Mouse (Mus musculus) thymus, adult 18-20 months (tissue): ENCODE data around the gene Sh2b3.

Source experiments
- DNase-seq, 2 experiments: peaks; one replicate each; pipeline ENCODE4 v3.0.0; 2022; ENCODE audit warnings: mixed read lengths in 2 of 2

The Sh2b3 gene

DNA sequence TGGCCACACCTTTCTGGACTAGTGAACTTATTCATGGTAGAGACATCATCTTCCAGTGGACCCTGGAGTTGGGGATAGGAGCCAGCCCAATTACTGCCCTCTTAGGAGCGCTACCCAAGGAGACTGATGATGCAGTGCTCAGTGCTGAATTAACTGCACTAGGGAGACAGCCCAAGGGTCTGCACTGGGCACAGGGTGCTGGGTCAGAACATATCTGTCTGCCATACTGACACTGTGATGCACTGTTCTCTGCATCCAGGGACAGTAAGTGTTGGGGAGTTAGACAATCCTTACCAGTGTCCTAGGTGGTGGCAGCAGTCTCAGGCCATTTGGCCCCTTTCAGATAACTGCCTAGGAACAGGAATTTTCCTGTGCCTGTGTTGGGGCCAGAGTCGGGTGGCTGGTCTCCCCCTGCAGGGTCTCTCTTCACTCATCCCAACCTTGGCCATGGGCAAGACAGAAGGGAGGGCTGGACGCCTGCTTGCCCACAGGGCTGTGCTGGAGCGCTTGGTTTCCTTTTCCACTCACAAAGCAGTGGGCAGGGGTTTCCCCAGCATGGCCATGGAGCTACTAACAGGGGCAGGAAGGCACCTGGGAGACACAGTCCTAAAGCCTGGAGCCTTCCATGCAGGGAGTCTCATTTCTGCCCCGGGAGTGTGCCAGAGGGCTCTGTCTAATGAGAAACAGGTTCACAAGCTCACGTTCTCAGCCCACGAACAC, 14.5 kb downstream of the Sh2b3 start:
- no peak for DNase-seq

DNA sequence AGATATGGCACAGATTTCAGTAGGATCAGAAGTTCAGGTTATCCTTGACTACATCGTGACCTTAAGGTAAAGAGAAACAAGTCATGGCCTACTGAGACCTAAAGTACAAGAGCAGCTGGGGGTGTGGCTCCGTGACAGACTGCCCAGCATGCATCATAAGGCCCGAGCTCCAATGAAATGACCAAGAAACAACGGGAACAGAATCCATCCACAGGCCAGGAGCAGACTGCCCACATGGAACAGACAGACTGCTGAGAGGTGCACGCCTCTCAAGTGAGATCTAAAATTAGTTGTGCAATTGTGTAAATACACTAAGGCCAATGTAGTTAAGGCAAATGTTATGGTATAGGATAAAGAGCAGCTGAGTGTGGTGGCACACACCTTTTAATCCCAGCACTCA, 15.9 kb downstream of the Sh2b3 start:
- DNase-seq, result no peak

DNA sequence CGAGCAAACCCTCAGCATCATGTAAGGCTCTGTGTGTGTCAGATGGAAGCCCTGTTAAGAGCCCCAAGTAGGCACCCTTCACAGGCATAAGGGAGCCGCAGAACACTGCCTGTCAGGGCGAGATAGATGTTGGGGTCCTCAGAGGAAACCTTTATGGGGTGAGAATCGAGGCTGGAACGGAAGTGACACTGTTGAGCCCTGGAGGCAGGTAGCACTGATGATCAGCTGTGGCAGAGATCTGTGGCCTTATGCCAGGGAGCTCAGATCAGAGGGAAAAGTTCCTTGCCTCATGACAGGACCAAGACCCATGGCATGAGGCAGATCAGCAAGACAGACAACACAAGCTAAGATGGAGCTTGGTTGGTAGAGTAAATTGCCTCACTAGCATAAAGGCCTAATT, 16.3 kb downstream of the Sh2b3 start:
- DNase-seq, result no peak

- no peak for DNase-seq
These were observed 16.8 kb downstream of the Sh2b3 start for GRCm38 (mm10) chr5:121820657-121821056.

DNA sequence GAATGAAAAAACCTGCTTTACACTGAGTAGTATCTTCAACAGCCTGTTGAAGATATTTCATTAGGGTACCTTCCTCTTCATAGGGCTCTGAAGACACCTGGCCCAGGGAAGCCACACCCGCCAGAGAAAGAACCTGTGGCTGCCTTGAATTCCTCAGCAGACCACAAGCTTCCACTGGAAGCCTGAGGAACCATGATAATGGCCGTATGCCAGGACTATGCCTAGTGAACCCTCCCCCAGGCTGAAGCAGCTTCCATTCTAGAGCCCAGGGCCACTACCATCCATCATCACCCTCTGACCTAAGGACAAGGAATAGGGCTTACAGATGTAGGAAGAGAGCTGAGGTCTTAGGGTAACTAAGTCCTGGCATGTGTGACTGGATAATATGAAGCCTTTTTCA, 17.3 kb downstream of the Sh2b3 start:
- DNase-seq, result no peak

GRCm38 (mm10) chr5:121819559-121819958, 17.9 kb downstream of the Sh2b3 start:
- DNase-seq, result no peak

GRCm38 (mm10) chr5:121818862-121819261, 18.6 kb downstream of the Sh2b3 start:
- no peak for DNase-seq

DNA sequence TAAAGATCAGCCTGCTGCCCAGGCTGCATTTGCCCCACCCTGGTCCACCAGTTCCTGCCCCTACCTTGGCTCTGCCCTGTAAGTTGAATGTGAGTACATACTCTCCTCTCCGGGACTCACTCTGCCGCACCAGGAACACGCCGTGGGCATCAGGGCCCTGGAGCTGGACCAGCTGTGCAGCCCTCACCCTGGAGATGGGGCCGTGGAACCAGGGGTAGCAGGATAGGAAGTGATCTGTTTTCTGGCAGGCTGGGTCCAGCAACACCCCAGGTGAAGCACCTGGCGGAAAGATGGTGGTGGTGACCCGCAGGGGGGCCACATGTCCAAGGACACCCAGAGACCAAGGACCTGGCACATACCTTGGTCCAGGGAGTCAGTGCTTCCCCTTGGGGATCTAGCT, 19.0 kb downstream of the Sh2b3 start:
- no peak for DNase-seq

DNA sequence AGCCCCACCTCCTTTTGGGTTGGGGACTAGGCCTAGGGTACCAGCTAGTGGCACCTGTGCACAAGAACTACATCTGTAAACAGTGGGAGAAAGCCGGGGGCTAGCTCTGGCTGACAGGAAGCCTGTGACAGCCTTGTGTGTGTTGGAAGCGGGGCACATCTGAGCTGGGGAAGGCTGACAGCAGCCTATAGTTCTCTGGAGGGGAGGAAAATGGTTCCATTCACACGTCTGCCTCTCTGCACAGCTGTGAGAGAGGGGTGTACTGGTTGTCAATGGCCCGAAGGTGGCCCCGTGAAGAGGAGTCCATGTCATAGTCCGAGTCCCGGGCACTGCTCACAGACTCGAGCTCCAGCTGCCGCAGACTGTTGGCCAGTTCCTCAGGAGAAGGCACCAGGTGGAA, 19.9 kb downstream of the Sh2b3 start:
- no peak for DNase-seq

DNA sequence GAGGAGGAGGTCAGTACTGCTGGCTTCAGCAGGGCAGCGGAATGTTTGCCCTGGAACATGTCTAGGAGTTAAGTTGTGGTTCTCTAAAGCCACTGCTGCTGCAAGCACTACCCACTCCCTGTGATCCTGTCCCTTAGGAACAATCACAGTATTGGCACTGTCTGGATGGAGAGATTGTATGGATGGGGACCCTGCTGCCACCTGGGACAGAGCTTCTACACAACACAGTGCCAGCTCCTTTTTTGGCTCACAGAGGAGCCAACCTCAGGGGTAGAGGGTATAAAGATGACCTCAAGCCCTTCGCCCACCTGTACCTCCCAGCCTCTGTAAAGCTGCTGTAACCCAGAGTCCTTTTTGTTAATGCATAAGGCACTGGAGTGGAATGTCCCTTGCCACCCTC, 20.8 kb downstream of the Sh2b3 start:
- no peak for DNase-seq

GRCm38 (mm10) chr5:121815867-121816380, 21.5 kb downstream of the Sh2b3 start:
- DNase-seq, result no peak

- DNase-seq, result peak in 1 of 2 experiments; percentile 37
These were observed 22.4 kb downstream of the Sh2b3 start for GRCm38 (mm10) chr5:121815067-121815466.

DNA sequence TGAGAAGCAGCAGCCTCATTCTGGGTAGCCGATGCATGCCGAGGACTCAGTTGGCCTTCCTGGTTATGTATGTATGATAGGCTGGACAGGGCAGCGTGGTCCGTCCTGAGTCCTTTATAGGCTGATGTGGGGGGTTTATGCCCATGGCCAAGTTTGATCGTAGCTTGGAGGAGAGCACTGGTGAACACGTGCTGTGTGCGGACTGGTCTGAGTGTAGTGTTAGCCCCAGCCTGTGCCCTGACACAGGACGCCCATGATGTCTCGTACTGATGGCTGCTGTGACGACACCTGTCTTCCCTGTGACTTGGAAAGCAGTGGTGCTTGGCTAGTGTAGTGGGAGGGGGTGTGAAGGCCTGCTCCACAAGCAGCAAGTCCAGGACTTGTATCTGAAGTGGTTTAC, 23.7 kb downstream of the Sh2b3 start:
- DNase-seq, result no peak

DNA sequence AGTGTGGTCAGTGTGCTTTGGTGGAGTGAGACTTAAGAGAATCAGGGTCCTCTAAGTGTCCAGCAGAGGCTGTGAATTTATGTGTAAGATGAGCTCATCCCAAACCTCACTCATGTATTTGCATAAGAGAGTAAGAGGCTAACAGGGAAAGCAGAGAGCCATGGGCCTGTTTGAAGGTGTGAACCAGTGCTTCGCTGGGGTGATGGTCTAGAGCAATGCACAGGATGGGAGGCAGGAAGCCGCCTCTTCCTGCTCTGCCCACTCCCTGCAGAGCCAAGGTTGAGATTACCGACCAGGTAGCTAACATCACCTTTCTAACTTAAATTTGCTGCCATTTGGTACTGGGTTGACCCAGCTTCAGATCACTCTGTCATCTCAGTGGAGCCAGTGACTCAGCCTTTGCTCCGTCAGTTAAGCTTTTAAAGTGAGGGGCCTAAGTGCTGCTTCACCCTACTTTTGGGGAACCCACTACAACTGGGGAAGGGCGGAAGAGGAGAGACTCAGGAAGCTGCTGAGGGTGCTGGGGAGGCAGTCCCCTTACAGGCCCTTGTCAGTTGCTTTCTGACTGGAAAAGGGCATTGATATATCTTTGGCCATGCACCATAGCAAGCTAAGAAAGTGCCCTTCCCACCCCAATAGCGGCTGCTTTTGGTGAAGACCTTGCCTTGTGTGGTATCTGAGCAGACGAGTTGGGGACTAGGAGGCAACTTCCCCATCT, 24.8 kb downstream of the Sh2b3 start:
- DNase-seq, result no peak

DNA sequence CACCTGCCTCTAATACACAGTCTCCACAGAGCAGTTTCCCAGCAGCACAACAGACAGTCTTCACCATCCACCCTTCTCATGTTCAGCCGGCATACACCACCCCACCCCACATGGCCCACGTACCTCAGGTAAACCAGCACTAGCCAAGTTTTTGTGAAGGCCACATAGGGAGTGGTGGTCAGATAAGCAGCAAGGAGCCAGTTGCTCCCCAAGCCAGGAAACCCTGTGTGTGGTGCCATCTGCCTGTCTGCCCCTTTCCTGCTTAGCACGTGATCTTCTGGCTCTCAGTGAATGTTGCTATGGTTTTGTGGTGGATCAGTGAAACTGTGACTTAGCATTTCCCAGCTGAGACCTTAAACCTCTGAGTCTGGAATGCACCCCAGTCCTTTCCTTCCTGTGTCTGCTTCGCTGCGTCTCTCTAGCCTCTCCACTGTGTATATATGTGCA, 25.9 kb downstream of the Sh2b3 start:
- no peak for DNase-seq

DNA sequence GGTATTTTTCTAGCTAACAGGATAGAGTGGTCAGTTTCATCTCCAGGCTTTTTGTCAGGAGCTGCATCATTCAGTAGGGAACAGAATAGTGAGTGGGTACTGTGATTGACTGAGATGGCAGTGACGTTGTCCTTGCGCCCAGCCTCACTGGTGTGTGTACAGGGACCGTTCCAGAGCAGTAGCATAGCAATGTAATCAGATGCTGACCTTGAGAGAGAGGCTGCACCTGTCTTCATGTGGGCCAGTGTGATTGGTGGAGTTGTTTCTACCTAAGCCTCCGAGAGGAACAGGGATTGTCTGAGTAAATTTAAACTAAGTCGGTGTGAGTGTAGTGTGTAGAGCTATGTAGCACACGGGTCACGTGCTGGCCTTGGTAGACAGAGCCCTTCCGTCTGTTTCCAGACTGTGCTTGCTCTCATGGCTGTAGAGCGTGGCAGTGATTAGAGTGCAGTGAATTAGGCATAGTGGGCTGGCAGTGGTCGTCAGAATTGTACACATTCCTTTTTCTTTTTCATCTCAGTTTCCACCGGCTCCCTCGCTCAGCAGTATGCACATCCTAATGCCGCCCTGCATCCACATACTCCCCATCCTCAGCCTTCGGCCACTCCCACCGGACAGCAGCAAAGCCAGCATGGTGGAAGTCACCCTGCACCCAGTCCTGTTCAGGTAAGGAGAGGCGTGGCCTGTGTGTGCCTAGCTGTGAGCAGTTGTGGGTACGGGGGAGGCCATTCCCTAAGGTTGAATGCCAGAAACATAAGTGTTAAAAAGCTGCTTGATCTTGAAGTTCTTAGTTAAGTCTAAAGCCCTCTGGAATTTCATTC, 26.9 kb downstream of the Sh2b3 start:
- no peak for DNase-seq

DNA sequence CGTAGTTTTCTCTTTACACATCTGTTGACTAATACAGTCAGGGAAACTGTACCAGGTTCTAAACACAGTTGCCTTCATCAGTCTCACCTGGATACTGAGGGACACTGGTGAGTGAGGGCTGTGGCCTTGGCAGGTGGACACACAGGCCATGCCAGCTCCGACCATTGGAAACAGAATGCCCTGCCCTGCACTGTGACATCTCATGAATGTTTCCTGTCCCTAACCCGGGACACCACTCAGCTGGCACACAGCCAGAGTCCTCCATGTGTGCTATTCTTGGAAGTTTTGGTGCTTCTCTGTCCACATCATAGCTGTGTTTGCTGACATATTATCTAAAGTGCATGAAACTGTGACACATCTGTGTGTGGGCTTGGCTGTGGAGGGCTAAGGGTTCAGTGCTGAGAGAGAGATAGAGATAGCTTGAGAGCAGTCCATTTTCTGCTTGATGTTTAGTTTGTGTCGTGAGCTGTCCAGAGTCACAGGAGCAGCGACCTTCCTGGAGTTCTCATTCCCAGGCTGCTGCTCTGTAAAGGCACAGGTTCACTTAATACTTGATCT, 27.7 kb downstream of the Sh2b3 start:
- no peak for DNase-seq

DNA sequence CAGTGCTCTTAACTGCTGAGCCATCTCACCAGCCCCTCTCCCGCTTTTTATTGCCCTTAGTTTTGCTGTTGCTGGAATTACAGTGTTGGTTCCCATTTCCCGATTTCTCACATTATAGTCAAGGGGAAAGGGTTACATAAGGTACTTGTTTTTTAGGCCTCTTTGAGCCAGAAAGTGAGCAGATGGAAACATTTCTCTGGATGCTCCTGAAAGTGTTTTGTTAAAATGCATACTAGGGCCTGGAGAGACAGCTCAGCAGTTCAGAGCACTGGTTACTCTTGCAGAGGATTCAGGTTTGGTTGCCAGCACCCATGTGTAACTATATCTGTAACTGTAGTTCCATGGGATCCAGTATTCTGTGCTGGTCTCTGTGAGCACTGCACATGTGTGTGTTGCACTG, 29.2 kb downstream of the Sh2b3 start:
- DNase-seq, result no peak

DNA sequence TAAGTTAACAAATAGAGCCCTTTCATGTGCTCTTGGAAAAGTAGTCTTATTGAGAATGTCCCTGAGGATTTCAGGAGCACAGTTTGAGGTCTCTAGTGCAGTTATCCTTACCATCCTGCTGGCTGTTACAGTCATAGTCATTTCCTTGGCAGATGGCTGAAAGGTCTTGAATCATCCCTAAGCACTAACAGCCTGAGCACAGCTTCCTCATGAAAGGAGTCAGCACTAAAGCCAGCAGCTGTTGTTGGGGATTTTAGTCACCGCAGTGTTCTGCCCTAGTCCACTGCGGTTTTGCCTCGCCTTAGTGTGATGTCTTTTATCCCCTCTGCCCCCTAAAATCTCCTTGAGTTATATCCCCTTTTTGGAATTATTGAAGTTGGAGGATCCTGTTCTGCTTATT, 30.3 kb downstream of the Sh2b3 start:
- no peak for DNase-seq

GRCm38 (mm10) chr5:121798447-121798846, 39.0 kb downstream of the Sh2b3 start:
- DNase-seq, result no peak

DNA sequence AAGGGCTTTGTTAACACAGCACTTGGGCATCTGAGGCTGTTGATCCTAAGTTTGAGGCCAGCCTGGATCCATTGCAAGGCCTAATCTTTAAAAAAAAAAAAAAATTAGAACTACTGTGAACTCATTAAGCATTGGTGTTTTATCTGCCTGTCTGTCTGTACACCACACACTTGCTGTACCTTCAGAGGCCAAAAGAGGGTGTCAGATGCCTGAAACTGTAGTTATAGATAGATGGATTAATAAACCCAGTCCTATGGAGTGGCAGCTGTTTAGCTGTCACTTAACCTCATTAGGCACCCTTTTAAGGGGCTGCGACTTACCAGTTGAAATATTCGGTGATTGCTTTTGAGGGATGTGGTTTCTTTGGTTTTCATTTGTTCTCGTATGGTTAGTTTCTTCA, 41.6 kb downstream of the Sh2b3 start:
- DNase-seq, result no peak

DNA sequence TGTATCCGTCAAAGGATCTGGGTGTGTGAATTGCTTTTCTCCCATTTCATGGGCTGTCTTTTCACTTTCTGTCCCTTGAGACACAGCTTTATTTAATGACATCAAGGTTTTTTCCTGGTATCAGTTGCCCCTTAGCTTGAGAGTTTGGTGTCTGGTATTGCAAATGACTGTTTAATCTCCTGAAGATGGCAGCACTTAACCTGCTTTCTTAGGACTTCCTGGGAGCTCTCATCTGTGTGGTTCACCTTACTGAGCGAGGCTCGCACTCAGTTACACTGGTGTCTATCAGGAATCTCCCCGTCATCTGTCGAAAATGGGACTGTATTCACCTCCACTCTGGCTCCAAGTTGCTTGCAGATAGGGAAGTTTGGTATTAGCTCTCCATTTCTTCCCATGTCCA, 46.4 kb downstream of the Sh2b3 start:
- no peak for DNase-seq

GRCm38 (mm10) chr5:121783862-121784500, 53.5 kb downstream of the Sh2b3 start:
- no peak for DNase-seq
